Mouse (Mus musculus): ENCODE data around the gene Ttll11.

- no peak for TF ChIP-seq POLR2A (IDR thresholded peaks at IDR 0.05; ENCODE audit: low read depth, low read length)
- no peak for TF ChIP-seq CTCF (IDR thresholded peaks at IDR 0.05; ENCODE audit: extremely low read depth, insufficient read length, insufficient replicate concordance, low read depth, low read length)
These were observed 211.7 kb downstream of the Ttll11 start for GRCm38 (mm10) chr2:35767834-35768537.
